Mouse (Mus musculus): ENCODE measurements at regions not wholly inside any gene's neighbourhood (a gene's known extent, or its start where the extent isn't known, plus 50 kb on each side); places are given as distances from the start of the nearest gene placed in this dataset.

GRCm38 (mm10) chr10:43700371-43701289 lies 122.5 kb downstream of the Cd24a start:
- TF ChIP-seq POLR2A (IDR thresholded peaks at IDR 0.05; ENCODE audit: control insufficient read depth, low read depth, low read length) (no peak), CTCF (IDR thresholded peaks at IDR 0.05; ENCODE audit: control insufficient read depth, insufficient read depth, insufficient replicate concordance, low read depth, low read length) (no peak)
